Mouse (Mus musculus): ENCODE measurements at regions not wholly inside any gene's neighbourhood (a gene's known extent, or its start where the extent isn't known, plus 50 kb on each side); places are given as distances from the start of the nearest gene placed in this dataset.
A peak's percentile ranks its signal among the peaks of the same experiment; 100 is the strongest.
"Not testable (repeated sequence)": the region's sequence is repeated elsewhere in the genome, so short reads cannot be mapped to it uniquely, and the experiment has no call there.

DNA sequence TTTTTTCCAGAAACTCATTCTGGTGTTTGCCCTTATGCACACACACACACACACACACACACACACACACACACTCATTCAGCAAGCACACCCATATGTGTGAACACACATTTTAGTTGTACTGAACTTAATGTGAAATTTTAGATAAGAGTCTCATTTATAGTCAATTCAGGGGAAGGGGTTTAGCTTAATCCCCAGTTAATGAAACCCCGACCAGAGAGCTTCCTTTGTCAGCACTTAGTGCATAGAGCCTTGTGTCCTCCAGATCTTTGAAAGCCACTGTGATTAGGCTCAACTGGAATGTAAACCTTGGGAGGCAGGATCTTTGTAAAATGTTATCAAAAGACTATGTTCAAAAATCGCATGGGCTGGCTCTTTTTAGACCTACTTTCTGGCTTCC lies 53.4 kb downstream of the Rps12 start:
- ATAC-seq (replicated peaks in 1 of 2; ENCODE audit: insufficient read depth in 1 of 2, low FRiP score in 2 of 2, low TSS enrichment in 1 of 2, low read depth in 1 of 2, poor library complexity in 2 of 2, severe bottlenecking in 2 of 2): no peak

DNA sequence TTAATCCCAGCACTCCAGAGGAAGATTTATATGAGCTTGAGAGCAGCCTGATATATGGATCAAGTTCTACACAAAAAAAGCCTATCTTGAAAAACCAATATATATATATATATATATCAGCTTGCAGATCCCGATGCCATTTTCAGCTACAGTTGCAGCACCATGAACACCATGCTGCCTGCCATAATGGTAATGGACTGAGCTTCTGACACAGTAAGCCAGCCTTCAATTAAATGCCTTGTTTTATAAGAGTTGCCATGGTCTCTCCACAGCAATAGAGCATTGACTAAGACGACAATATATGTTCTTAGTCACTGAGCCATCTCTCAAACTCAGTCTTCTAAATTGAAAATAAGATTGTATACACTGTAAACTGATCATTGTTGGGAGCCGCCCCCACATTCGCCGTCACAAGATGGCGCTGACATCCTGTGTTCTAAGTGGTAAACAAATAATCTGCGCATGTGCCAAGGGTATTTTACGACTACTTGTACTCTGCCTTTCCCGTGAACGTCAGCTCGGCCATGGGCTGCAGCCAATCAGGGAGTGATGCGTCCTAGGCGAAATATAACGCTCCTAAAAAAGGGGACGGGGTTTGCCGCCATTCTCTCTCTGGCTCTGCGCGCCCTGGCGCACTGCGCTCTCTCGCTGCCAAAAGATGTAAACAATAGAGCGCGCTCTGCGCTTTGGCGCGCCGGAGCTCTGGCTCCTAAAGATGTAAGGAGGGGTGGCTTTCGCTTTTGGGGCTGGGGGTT lies 60.9 kb downstream of the Rps12 start:
- ATAC-seq (replicated peaks in 1 of 2; ENCODE audit: insufficient read depth in 1 of 2, low FRiP score in 2 of 2, low TSS enrichment in 1 of 2, low read depth in 1 of 2, poor library complexity in 2 of 2, severe bottlenecking in 2 of 2): not testable (repeated sequence)

DNA sequence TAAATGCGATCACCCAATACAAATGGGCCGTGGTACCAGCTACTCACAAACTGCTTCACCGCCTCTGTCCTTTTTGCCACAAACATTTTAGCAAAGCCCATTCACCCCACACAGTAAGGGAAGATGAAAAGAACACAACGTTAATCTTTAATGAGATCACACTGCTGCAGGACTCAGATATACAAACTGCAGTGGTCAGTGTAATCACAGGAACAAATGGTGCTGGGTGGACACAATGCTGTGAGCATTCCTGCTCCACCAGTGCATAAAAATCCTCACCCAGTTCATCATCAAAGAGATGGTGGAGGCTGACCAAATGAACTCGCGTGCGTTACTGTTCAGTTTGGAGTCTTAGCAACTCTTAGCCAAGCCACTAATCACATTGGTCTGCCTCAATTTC lies 69.0 kb downstream of the Rps12 start:
- ATAC-seq (replicated peaks in 1 of 2; ENCODE audit: insufficient read depth in 1 of 2, low FRiP score in 2 of 2, low TSS enrichment in 1 of 2, low read depth in 1 of 2, poor library complexity in 2 of 2, severe bottlenecking in 2 of 2): no peak

DNA sequence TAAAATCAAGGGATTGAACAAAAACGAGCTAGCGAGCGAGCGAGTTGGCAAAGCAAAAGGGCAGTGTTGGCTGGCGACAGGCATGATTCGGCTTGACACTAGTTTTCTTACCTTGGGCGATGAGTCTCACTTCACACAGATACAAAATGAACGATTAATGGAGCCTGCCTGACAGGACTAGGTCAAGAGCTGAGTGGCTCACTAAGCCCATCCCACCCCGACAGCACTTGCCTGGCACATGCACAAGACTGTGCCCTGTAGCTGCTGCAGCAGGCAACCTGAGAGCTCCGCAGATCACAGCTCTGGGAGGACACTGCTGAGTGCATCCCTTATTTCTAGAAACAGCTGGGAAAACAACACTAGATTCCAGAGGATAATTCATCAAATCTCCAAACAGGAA lies 71.6 kb downstream of the Rps12 start:
- no peak for ATAC-seq (replicated peaks in 1 of 2; ENCODE audit: insufficient read depth in 1 of 2, low FRiP score in 2 of 2, low TSS enrichment in 1 of 2, low read depth in 1 of 2, poor library complexity in 2 of 2, severe bottlenecking in 2 of 2)

DNA sequence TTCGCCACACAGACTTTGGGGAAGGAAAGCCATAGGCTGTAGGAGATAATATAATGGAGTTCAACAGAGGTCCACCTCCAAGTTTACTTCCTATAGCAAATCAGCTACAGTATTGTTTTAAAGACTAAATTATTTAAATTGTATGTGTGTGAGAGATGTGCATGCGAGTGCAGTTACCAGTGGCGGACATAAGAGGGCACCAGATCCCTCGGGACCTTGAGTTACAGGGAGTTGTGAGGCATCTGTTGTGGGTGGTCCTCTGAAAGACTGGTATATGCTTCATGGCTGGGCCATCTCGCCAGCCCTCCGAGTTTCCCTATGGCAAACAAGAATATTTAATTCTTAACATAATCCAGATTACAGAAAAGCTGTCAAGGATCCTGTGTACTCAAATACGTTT lies 72.0 kb downstream of the Rps12 start:
- ATAC-seq (replicated peaks in 1 of 2; ENCODE audit: insufficient read depth in 1 of 2, low FRiP score in 2 of 2, low TSS enrichment in 1 of 2, low read depth in 1 of 2, poor library complexity in 2 of 2, severe bottlenecking in 2 of 2): no peak

DNA sequence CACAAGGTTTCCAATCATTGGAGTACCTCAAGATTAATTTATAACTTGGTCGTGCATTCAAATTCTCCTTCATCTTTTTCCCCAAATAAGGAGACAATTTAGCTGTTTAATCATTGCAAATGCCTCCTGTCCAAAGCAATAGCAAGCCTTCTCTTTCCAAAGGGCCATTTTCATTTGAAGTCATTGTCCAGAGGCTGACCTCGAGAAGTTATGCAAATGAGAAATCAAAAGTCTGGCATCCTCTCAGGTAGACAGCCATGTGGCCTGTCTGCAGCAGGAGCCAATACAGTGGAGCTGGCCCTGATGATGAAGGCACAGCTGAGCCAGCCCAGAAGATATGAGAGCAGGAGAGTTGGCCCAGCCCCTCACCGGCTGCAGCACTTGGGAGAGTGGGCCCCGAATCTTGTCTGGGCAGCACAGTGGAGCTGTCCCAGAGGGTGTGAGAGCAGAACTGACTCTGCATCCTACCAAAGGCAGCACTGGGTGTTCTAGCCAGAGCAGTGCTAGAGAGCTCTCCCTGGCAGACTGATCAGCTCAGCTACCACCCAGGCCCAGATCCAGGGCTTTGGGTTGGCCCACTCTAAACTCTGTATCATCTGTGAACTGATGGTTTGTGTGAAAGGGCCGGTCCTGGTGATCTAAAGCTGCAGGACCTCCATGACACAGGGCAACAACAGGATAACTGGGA lies 74.2 kb downstream of the Rps12 start:
- ATAC-seq (replicated peaks in 1 of 2; ENCODE audit: insufficient read depth in 1 of 2, low FRiP score in 2 of 2, low TSS enrichment in 1 of 2, low read depth in 1 of 2, poor library complexity in 2 of 2, severe bottlenecking in 2 of 2): no peak

DNA sequence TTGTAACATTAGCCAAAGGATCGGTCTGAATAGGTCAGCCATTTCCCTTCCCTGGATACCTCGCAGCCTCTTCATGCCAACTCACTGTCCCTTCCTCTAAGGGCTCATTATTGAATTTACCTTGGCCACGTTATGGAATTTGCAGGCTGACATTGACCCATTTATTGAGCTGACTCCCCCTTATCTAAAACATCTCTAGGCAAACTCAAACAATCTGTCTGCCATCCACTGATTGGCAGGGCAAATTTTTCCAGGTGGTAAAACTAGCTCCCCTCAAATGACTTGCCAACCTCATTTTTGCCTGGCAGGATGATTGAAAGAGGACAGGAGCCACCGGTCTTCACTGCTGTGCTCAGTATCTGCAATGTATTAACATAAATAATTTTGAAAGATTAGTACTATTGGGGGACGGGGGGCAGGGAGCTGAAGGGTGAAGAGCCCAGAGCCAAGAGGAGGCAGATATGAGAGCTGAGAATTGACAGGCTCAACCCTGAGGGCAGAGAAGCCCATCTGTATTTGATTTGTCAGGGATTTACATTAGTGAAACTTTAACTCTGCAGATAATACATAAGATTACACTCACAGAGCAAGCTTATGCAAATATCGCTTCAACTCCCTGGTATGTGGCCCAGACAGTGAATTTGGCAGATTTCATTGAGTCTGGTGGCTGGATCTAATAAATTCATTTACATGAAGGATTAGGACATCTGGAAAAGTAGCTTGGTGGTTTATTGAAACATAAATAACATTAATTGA lies 75.5 kb downstream of the Rps12 start:
- no peak for ATAC-seq (replicated peaks in 1 of 2; ENCODE audit: insufficient read depth in 1 of 2, low FRiP score in 2 of 2, low TSS enrichment in 1 of 2, low read depth in 1 of 2, poor library complexity in 2 of 2, severe bottlenecking in 2 of 2)

DNA sequence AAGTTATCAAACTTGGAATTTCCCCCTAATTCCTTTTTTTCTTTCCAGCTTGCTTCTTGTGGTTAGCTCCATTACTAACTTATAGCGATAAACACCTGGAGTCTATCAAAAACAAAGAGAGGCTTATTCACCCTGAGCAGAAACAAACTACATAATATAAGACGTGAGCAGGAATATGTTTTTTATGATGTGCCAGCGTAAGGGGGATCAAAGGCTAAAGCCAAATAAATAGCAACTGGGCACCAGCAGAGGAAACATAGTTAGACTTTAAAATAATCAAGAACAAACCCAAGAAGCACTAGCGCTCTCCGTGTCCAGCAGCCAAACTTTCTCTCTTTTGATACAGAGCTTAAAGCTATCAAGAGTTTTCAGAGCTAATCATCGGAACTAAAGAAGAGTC lies 76.1 kb downstream of the Rps12 start:
- no peak for ATAC-seq (replicated peaks in 1 of 2; ENCODE audit: insufficient read depth in 1 of 2, low FRiP score in 2 of 2, low TSS enrichment in 1 of 2, low read depth in 1 of 2, poor library complexity in 2 of 2, severe bottlenecking in 2 of 2)

DNA sequence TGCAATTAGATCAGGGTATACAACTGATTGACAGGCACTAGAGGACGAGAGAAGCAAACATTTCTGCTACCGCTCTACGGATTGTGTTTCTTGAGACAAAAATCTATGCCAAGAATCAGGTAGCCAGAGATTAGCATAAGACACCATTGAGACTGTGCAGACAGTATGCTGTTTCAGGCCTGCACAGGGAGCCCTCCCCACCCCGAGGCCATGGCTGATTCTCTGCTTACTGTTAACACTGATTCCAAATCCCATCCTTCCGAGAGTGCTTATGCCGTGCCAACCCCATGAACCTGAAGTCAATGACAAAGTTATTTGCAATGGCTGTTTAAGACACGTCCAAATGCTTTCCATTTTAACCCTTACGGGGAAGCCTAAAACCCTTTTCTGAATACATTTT lies 78.8 kb downstream of the Rps12 start:
- ATAC-seq (replicated peaks in 1 of 2; ENCODE audit: insufficient read depth in 1 of 2, low FRiP score in 2 of 2, low TSS enrichment in 1 of 2, low read depth in 1 of 2, poor library complexity in 2 of 2, severe bottlenecking in 2 of 2): no peak

DNA sequence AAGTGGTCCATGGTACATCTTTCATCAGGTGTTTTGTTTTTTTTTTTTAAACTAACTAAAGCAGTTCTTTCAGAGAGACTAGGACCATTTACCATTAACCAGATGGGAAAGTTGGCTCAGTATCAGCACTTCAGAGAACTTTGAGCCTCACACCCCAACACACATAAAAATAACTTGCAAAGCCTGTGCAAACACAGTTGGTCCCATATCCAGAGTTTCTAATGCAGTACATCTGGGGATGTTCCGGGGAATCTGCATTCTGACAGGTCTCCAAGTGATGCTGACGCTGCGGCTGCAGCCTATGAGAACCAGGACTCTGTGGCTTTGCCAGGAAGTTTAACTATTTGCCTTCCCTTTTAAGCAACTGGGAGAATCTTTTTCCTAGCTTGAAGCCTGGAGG lies 79.9 kb downstream of the Rps12 start:
- ATAC-seq (replicated peaks in 1 of 2; ENCODE audit: insufficient read depth in 1 of 2, low FRiP score in 2 of 2, low TSS enrichment in 1 of 2, low read depth in 1 of 2, poor library complexity in 2 of 2, severe bottlenecking in 2 of 2): no peak

DNA sequence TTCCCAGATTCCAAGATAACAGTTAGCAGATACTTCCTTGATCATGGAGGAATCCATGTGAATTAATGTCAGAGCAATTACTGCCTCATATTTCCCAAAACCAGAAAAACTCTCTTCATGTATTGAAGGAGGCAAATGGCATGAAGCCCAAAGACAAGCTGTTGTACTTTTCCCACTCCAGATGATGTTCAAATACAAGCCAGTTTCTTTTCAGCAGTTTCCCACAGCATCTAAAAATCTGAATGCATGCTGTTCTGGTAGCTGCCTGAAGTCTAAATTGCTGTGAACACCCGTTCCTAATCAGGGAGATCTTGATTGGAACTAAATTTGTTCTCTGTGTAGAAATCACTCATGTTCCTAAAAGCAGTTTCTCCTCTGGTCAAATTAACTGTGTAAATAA lies 83.0 kb downstream of the Rps12 start:
- no peak for ATAC-seq (replicated peaks in 1 of 2; ENCODE audit: insufficient read depth in 1 of 2, low FRiP score in 2 of 2, low TSS enrichment in 1 of 2, low read depth in 1 of 2, poor library complexity in 2 of 2, severe bottlenecking in 2 of 2)

DNA sequence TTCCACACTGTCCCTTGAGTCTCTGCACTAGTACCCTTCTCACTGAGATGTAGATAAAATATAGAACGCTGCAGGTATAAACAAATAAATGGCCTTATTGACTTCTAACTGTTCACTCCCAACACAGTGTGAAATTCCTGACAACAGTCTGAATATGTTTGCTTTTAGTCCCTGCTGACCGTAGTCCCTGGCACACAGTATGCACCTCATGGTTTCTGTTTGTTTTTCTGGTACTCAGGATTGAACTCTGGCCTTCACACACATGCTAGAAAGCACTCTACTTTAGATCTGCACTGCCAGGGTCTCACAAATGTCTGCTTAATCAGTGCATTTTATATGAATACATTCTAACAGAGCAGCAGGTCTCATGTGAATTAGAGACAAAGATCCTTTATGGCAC lies 95.8 kb downstream of the Rps12 start:
- ATAC-seq (replicated peaks in 1 of 2; ENCODE audit: insufficient read depth in 1 of 2, low FRiP score in 2 of 2, low TSS enrichment in 1 of 2, low read depth in 1 of 2, poor library complexity in 2 of 2, severe bottlenecking in 2 of 2): no peak

DNA sequence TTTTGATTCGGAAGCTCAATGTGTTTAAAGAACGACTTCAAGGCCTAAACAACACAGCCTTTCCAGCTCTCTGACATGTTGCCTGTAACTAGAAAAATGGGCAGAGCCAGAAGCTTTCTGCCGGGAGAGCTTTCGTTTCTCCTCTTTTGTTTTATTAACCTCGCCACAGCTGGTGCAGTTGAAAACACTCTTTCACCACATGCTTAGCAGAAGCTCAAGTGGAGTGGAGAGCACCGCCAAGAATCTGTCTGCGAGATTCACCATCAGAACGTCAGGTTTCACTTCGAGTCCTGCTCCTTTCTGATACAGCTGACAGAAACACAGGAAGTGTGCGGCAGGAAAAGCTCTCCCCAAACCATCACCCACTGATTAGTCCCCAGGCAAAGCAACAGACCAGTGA lies 100.1 kb downstream of the Rps12 start:
- peak; percentile 22 to 48; a peak in 3 of 4 replicates for ATAC-seq (replicated peaks in 1 of 2; ENCODE audit: insufficient read depth in 1 of 2, low FRiP score in 2 of 2, low TSS enrichment in 1 of 2, low read depth in 1 of 2, poor library complexity in 2 of 2, severe bottlenecking in 2 of 2)

DNA sequence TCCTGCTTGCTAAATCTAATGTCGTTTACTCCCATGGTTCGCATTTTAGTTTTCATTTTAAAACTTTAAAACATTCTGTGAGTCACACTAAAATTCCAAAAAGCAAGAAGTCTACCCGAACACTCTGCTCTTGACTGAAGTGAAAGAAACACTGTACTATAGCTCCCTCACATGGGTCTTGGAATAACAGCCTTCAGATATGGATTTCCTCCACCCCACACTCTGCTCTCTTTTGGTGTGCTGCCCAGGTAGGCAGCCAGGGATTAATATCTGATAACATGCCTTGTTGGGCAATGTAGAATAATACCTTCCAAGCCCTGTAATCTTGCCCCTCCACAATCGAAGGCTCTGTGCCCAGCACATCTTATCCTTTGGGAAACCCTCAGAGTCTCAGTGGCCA lies 104.0 kb downstream of the Rps12 start:
- no peak for ATAC-seq (replicated peaks in 1 of 2; ENCODE audit: insufficient read depth in 1 of 2, low FRiP score in 2 of 2, low TSS enrichment in 1 of 2, low read depth in 1 of 2, poor library complexity in 2 of 2, severe bottlenecking in 2 of 2)

DNA sequence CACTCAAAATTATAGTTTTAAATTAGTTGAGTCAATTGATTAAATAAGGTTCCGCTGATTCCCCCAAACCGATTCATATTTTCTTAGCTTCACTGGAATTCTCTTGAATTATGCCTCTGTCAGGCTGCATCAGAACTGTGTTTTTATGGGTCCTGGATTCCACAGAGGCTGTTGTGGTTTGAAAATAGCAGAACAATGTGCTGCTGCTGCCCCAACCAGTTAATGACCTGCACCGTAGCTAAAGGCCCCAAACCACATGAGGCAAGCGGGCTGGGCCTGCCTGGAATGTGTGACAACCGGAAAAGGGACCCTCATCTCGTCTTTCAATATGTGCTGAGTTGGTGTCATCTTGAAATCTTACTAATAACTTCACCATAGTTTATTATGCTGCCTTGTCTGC lies 111.2 kb downstream of the Rps12 start:
- ATAC-seq (replicated peaks in 1 of 2; ENCODE audit: insufficient read depth in 1 of 2, low FRiP score in 2 of 2, low TSS enrichment in 1 of 2, low read depth in 1 of 2, poor library complexity in 2 of 2, severe bottlenecking in 2 of 2): no peak

DNA sequence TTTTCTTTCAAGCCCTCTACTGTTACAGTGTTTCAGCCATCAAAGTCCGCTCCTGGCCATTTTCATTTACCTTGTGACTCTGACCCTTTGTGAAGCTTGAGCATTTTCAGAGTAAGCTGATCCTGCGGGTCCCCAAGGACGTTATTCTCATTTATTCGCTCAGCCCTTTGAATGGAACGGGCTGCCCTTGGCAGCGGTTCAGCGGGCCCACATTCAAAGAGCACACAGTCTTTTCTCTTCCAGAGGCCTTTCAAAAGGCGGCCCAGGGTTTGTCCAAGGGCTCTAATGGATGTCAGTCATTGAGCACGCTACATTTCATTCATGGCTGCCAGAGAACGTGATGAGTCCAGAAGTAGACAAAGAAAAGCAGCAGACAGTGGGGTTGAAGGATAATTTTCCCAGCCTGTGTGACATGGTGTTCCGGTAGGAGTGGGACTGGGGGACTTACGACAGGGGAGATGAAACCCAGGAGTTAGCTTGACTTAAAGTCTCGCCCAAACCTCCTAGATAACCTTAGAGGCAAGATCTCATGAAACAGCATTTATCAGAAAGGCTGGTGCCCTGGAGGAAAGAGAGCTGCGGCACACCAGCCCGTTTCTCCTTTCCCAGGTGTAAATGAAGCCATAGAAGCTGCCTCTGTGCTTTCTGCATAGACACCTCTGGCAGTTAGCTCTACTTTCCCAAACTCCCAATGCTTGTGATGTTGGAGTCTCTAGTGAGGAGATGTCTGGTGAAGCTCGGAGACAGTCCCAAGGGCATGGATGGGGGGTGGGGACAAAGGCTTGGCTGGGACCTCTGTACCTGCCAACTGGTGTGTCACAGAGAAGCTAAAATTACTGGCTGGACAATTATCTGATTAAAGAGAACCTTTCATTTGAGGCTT lies 112.2 kb downstream of the Rps12 start:
- ATAC-seq (replicated peaks in 1 of 2; ENCODE audit: insufficient read depth in 1 of 2, low FRiP score in 2 of 2, low TSS enrichment in 1 of 2, low read depth in 1 of 2, poor library complexity in 2 of 2, severe bottlenecking in 2 of 2): no peak

DNA sequence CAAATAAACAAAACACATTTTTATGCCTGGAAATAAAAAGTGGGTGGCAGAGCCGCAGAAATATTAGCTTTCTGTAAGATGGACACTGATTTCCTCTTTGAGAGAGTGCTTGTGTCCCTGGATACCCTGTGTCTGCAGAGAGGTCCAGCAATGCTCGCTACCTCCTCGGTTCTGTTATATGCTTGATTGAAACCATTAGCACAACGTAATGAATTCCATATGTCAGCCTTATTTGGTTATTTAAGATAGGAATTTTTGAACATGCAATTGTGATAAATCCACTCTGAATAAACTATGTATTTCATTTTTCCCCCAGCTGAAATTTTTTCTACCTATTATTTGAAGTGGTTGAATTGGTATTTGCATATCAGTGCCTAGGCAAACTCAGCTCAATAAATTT lies 114.8 kb downstream of the Rps12 start:
- no peak for ATAC-seq (replicated peaks in 1 of 2; ENCODE audit: insufficient read depth in 1 of 2, low FRiP score in 2 of 2, low TSS enrichment in 1 of 2, low read depth in 1 of 2, poor library complexity in 2 of 2, severe bottlenecking in 2 of 2)

DNA sequence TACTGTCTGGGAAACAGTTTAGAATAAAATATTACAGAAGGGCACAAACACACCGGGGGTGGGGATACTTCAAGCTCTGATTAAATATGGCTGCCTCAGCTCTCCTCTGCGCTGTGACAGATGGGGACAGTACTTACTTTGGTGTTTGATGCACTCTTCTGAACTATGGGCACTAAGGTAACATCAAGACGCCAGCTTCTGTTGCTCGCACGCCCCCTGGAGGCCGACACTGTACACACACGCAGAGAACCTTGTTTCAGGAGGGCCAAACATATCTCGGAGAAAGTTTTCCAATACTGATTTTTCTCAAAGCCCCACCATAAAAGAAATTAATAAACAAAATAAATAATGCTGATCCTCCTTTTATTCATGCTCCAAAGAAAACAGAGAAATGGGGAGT lies 115.6 kb downstream of the Rps12 start:
- no peak for ATAC-seq (replicated peaks in 1 of 2; ENCODE audit: insufficient read depth in 1 of 2, low FRiP score in 2 of 2, low TSS enrichment in 1 of 2, low read depth in 1 of 2, poor library complexity in 2 of 2, severe bottlenecking in 2 of 2)

Measured in hematopoietic stem cell, adult 5-6 weeks (primary cell).